Mouse (Mus musculus) neural tube, embryonic 14.5 days (tissue): ENCODE measurements around the gene Trim67. TPM values are rescaled to one million over a fixed set of nuclear protein-coding genes. Genes with fewer than 3 reads are reported as not detected.

Experiments used
- ATAC-seq: fragments of 200-750 bp; cut with Nextera tagmentation; 2 replicates; pipeline ENCODE4 v1.8.0; 2017; ENCODE audit warnings: low read depth, mild to moderate bottlenecking, moderate TSS enrichment, moderate library complexity
- H3K27ac ChIP-seq: fragments of 300-500 bp; sonication (generic); 2 replicates; pipeline ENCODE4 v1.5.1; 2014; ENCODE audit warnings: low read depth, mild to moderate bottlenecking, control low read depth, low read length, moderate library complexity, mixed read lengths
- H3K27me3 ChIP-seq: fragments of 300-500 bp; sonication (generic); 2 replicates; pipeline ENCODE4 v1.6.1; 2014; ENCODE audit warnings: low read length; ENCODE audit not compliant: control insufficient read depth, insufficient read depth
- H3K36me3 ChIP-seq: fragments of 300-500 bp; sonication (generic); 2 replicates; pipeline ENCODE4 v1.6.1; 2014; ENCODE audit warnings: low read length, mixed read lengths; ENCODE audit not compliant: control insufficient read depth, insufficient read depth
- H3K4me1 ChIP-seq: fragments of 300-500 bp; sonication (generic); 2 replicates; pipeline ENCODE4 v1.6.1; 2014; ENCODE audit warnings: low read length; ENCODE audit not compliant: control insufficient read depth, insufficient read depth
- H3K4me2 ChIP-seq: fragments of 300-500 bp; sonication (generic); 2 replicates; pipeline ENCODE4 v1.6.1; 2014; ENCODE audit warnings: mild to moderate bottlenecking, low read depth, low read length, control low read depth
- H3K4me3 ChIP-seq: fragments of 300-500 bp; sonication (generic); 2 replicates; pipeline ENCODE4 v1.5.1; 2014; ENCODE audit warnings: low read depth, low read length, control low read depth, mixed read lengths
- H3K9ac ChIP-seq: fragments of 300-500 bp; sonication (generic); replicated peaks from 2 replicates; pipeline ENCODE4 v1.6.1; 2014; ENCODE audit warnings: low read depth, mild to moderate bottlenecking, control low read depth, low read length, mixed read lengths
- H3K9me3 ChIP-seq: fragments of 300-500 bp; sonication (generic); 2 replicates; pipeline ENCODE4 v1.6.1; 2016; ENCODE audit warnings: low read length; ENCODE audit not compliant: control insufficient read depth
- WGBS: fragments of 180-500 bp; shearing (Covaris S2); extraction: QIAGEN DNeasy Blood & Tissue Kit; methylation state at CpG from one replicate; pipeline ENCODE4 v1.1.7; 2014; 5-methylcytosine and 5-hydroxymethylcytosine counted together
- polyA plus RNA-seq: library from polyadenylated mRNA; unstranded; fragments of >200 nt; fragmentation: Nextera tagmentation; extraction: Ambion mirVana; gene quantifications from 2 replicates; pipeline ENCODE4 v1.2.1, GENCODE M21; 2014

Trim67 gene
- polyA plus RNA-seq, 1 experiment from 2014 or later = 42.7 TPM

DNA sequence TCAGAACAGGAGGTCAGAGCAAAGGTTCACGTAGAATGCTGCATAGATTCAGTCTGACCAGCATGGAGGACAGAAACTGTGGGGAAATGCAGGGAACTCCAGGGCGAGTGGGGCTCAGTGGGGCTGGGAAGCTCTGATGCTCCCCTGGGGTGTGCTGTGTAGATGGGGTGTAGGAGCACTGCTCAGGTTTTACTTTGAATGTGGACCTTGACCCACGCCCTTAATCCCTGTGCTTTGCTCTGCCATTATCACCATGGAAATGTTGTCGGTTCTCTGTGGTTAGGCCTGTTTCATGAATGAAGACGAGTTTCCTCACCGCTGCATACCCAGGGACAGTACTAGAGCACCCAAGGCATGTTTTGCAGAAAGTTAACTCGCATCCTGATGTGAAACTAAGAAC lies 78.6 kb downstream of the Trim67 start:
- no peaks in the 10 kb centered on the region for H3K4me1 ChIP-seq
- no peaks in the 10 kb centered on the region for H3K27me3 ChIP-seq
- no peak overlapping the region for H3K4me2 ChIP-seq
- no peak for ATAC-seq
- H3K36me3 ChIP-seq = peaks cover 27% of the 10 kb centered on the region
- no peak overlapping the region for H3K27ac ChIP-seq
- H3K9ac ChIP-seq = no peak overlapping the region
- WGBS = 92% methylated on average over 7 of the region's 7 CpGs
- no peaks in the 10 kb centered on the region for H3K9me3 ChIP-seq
- H3K4me3 ChIP-seq = no peak overlapping the region

DNA sequence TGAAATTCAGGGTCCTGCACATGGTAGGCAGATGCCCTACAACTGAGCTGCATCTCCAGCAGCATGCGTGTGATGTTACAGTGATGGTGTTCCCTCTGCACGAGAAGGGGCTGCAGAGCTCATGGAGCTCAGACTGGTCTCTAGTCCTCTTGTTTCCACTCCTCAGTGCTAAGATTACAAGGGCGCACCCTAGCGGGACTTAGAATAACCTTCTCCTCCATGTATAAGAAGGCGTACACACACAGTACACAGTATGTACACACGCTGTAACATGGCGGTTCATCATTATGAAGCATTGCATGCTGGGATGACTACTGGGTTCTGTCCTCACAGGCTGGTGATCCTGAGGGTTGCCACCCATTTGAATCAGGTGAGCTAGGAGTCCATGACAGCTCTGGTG lies 79.2 kb downstream of the Trim67 start:
- WGBS = 92% methylated on average over 7 of the region's 7 CpGs
- Histone ChIP-seq H3K4me3 (no peak overlapping the region), H3K36me3 (peaks cover 33% of the 10 kb centered on the region), H3K9ac (no peak overlapping the region), H3K4me1 (no peaks in the 10 kb centered on the region), H3K9me3 (no peaks in the 10 kb centered on the region), H3K27ac (no peak overlapping the region), H3K27me3 (no peaks in the 10 kb centered on the region), H3K4me2 (no peak overlapping the region)
- ATAC-seq = no peak

DNA sequence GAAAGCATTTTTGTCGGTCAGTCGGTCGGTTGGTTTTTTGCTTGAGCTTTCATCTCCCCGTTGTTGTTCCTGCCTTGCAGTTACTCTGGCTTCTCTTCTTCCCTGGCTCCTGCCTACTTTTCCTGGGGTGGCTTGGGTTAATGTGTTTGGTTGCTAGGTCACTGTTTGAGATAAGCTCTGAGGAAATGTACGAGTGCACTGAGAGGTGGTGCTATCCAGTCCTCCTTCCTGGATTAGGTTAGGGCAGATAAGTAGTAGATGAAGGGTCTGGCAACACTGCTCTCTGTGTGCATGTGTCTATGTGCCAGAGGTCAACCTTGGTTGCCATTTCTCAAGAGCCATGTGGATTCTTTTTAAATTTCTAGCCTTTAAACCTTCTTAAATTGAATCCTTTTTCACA lies 79.8 kb downstream of the Trim67 start:
- no peak overlapping the region for H3K4me2 ChIP-seq
- no peak overlapping the region for H3K27ac ChIP-seq
- no peak overlapping the region for H3K4me3 ChIP-seq
- H3K9me3 ChIP-seq = no peaks in the 10 kb centered on the region
- H3K4me1 ChIP-seq = no peaks in the 10 kb centered on the region
- no peaks in the 10 kb centered on the region for H3K27me3 ChIP-seq
- WGBS = 91% methylated on average over 5 of the region's 5 CpGs
- no peak overlapping the region for H3K9ac ChIP-seq
- no peak for ATAC-seq
- H3K36me3 ChIP-seq = peaks cover 37% of the 10 kb centered on the region

DNA sequence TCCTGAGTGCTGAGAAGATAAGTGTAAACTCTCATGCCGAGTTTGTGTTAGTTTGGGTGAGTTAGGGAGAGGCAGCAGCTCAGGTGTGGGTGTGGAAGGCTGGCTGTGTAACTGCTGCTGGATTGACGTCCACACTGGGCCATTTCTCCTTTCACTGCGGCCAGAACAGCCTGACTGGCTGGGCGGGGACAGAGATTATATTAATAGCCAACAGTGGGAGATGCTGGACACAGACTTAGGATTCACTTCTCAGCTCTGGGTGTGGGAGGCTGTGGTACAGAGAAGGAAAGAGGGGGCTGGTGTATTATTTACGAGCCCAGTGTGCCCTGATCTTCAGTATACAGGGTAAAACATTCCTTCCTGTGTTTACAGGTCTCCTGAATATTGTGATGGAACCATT lies 85.2 kb downstream of the Trim67 start:
- H3K4me1 ChIP-seq = no peaks in the 10 kb centered on the region
- no peak overlapping the region for H3K4me3 ChIP-seq
- H3K9ac ChIP-seq = no peak overlapping the region
- H3K27me3 ChIP-seq = no peaks in the 10 kb centered on the region
- H3K36me3 ChIP-seq = peaks cover 74% of the 10 kb centered on the region
- H3K9me3 ChIP-seq = no peaks in the 10 kb centered on the region
- 89% methylated on average over 5 of the region's 5 CpGs for WGBS
- H3K27ac ChIP-seq = no peak overlapping the region
- no peak for ATAC-seq
- H3K4me2 ChIP-seq = no peak overlapping the region

DNA sequence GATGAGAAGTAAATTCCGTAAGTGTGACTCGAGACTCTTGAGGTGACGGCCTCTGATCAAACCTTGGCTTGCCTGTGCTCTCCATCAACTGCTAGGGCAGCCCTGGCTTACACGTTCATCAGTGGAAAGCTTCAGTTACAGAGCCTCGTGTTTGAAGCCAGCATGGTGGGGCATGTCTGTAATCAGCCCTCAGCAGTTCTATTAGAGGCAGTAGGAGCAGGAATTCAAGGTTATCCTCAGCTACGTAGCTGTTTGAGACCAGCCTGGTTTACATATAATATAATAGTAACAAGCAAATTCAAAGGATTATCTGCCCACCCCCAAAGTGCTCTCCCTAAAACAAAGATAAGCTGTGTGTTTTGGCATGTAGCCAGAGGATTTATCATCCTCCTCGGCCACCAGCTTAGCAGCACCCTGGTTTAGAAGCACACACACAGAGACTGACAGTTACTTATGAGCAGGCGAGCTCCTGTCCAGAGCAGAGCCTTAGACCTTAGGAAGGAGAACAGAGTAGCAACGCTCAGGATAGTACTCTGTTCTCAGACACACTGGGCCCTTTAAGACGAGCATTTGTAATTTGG lies 86.1 kb downstream of the Trim67 start:
- no peak overlapping the region for H3K9ac ChIP-seq
- H3K36me3 ChIP-seq = peaks cover 77% of the 10 kb centered on the region
- ATAC-seq = no peak
- H3K27me3 ChIP-seq = no peaks in the 10 kb centered on the region
- H3K4me3 ChIP-seq = no peak overlapping the region
- H3K27ac ChIP-seq = no peak overlapping the region
- WGBS = 89% methylated on average over 10 of the region's 10 CpGs
- H3K9me3 ChIP-seq = no peaks in the 10 kb centered on the region
- no peak overlapping the region for H3K4me2 ChIP-seq
- H3K4me1 ChIP-seq = no peaks in the 10 kb centered on the region

Other genes with a start within 250 kb of the Trim67 start
- 0.63 and 1.5 TPM in 2 replicates for gene Agt, start 223.4 kb upstream of the Trim67 start, polyA plus RNA-seq
- 0.26 and 0.36 TPM in 2 replicates for gene Capn9, start 217.0 kb upstream of the Trim67 start, polyA plus RNA-seq
- 21.9 and 25.2 TPM in 2 replicates for gene 2310022B05Rik, start 129.7 kb upstream of the Trim67 start, polyA plus RNA-seq
- gene Ttc13, start 71.1 kb upstream of the Trim67 start, polyA plus RNA-seq = 70.9 and 73.9 TPM in 2 replicates
- gene Arv1, start 71.0 kb upstream of the Trim67 start, polyA plus RNA-seq = 38.0 and 39.3 TPM in 2 replicates
- gene Fam89a, start 41.3 kb upstream of the Trim67 start, polyA plus RNA-seq = 0.91 and 7.0 TPM in 2 replicates
- 75.2 and 85.6 TPM in 2 replicates for gene Gnpat, start 69.9 kb downstream of the Trim67 start, polyA plus RNA-seq
- 16.2 and 19.7 TPM in 2 replicates for gene 2810004N23Rik, start 70.0 kb downstream of the Trim67 start, polyA plus RNA-seq
- gene Exoc8, start 104.6 kb downstream of the Trim67 start, polyA plus RNA-seq = 11.7 and 12.8 TPM in 2 replicates
- 6.7 and 8.1 TPM in 2 replicates for gene Sprtn, start 104.8 kb downstream of the Trim67 start, polyA plus RNA-seq
- 22.6 and 25.7 TPM in 2 replicates for gene Egln1, start 156.2 kb downstream of the Trim67 start, polyA plus RNA-seq
- 208 and 215 TPM in 2 replicates for gene Tsnax, start 219.9 kb downstream of the Trim67 start, polyA plus RNA-seq